Mouse (Mus musculus) midbrain, postnatal 0 days (tissue): ENCODE measurements around the gene C77080. TPM values are rescaled to one million over a fixed set of nuclear protein-coding genes. Genes with fewer than 3 reads are reported as not detected.
A peak's percentile ranks its signal among the peaks of the same experiment; 100 is the strongest.

ENCODE experiments used
- ATAC-seq: fragments of 200-750 bp; cut with Nextera tagmentation; 2 replicates; pipeline ENCODE4 v1.8.0; 2017; ENCODE audit warnings: moderate number of reproducible peaks, mild to moderate bottlenecking, moderate TSS enrichment, moderate library complexity; ENCODE audit not compliant: low FRiP score
- DNase-seq: peaks from one replicate; pipeline ENCODE4 v3.0.0-alpha.2; 2015; ENCODE audit warnings: low spot score
- H3K27ac ChIP-seq: fragments of 300-500 bp; sonication (generic); 2 replicates; pipeline ENCODE4 v1.5.1; 2014; ENCODE audit warnings: low read depth, mild to moderate bottlenecking, low read length, mixed read lengths
- H3K27me3 ChIP-seq: fragments of 300-500 bp; sonication (generic); 2 replicates; pipeline ENCODE4 v1.6.1; 2014; ENCODE audit warnings: low read length, control low read depth, mixed read lengths; ENCODE audit not compliant: insufficient read depth
- H3K36me3 ChIP-seq: fragments of 300-500 bp; sonication (generic); 2 replicates; pipeline ENCODE4 v1.6.1; 2014; ENCODE audit warnings: low read length, control low read depth, mixed read lengths; ENCODE audit not compliant: insufficient read depth
- H3K4me1 ChIP-seq: fragments of 300-500 bp; sonication (generic); 2 replicates; pipeline ENCODE4 v1.6.1; 2014; ENCODE audit warnings: mild to moderate bottlenecking, control low read depth, antibody characterized with exemption, low read length, mixed read lengths; ENCODE audit not compliant: insufficient read depth
- H3K4me2 ChIP-seq: fragments of 300-500 bp; sonication (generic); 2 replicates; pipeline ENCODE4 v1.6.1; 2014; ENCODE audit warnings: low read depth, mild to moderate bottlenecking, low read length, mixed read lengths; ENCODE audit not compliant: poor library complexity, severe bottlenecking
- H3K4me3 ChIP-seq: fragments of 300-500 bp; sonication (generic); 2 replicates; pipeline ENCODE4 v1.5.1; 2014; ENCODE audit warnings: low read depth, mild to moderate bottlenecking, low read length, moderate library complexity
- H3K9ac ChIP-seq: fragments of 300-500 bp; sonication (generic); replicated peaks from 2 replicates; pipeline ENCODE4 v1.6.1; 2014; ENCODE audit warnings: mild to moderate bottlenecking, low read length, moderate library complexity, mixed read lengths; ENCODE audit not compliant: poor library complexity, severe bottlenecking
- H3K9me3 ChIP-seq: fragments of 300-500 bp; sonication (generic); 2 replicates; pipeline ENCODE4 v1.6.1; 2016; ENCODE audit warnings: low read length, control low read depth
- CTCF ChIP-seq: IDR thresholded peaks from 2 replicates; pipeline ENCODE4 v1.5.1; 2016; ENCODE audit warnings: antibody characterized with exemption, mild to moderate bottlenecking
- WGBS: fragments of 180-500 bp; shearing (Covaris S2); extraction: QIAGEN DNeasy Blood & Tissue Kit; methylation state at CpG from one replicate; pipeline ENCODE4 v1.1.7; 2014; 5-methylcytosine and 5-hydroxymethylcytosine counted together
- polyA plus RNA-seq: library from polyadenylated mRNA; unstranded; fragments of >200 nt; fragmentation: Nextera tagmentation; extraction: Ambion mirVana; gene quantifications from 2 replicates; pipeline ENCODE4 v1.2.1, GENCODE M21; 2015
- total RNA-seq: library from RNA; depleted of rRNA; stranded (reverse); fragments of >200 nt; gene quantifications from 2 replicates; pipeline ENCODE4 v1.2.3, GENCODE M21; 2014

The C77080 gene
- total and polyA plus RNA-seq, 2 experiments from 2014 or later = 5.2 to 25.6 TPM

DNA sequence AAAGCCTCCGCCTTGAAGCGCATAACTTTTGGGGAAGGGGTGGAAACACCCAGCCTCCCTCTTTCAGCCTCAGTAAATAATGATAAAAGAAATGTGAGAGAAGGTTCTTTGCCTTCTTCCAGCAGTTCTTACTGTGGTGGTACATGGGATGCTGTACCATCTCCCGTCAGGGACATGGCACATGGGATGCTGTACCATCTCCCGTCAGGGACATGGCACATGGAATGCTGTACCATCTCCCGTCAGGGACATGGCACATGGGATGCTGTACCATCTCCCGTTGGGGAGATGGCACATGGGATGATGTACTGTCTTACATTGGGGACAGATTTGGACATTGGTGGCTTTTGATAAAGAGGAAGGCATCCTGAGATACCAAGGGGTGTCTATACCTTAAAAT is 63.7 kb downstream of the C77080 start:
- H3K36me3 ChIP-seq = peaks cover 39% of the 10 kb centered on the region
- 97% methylated on average over 6 of the region's 6 CpGs for WGBS

DNA sequence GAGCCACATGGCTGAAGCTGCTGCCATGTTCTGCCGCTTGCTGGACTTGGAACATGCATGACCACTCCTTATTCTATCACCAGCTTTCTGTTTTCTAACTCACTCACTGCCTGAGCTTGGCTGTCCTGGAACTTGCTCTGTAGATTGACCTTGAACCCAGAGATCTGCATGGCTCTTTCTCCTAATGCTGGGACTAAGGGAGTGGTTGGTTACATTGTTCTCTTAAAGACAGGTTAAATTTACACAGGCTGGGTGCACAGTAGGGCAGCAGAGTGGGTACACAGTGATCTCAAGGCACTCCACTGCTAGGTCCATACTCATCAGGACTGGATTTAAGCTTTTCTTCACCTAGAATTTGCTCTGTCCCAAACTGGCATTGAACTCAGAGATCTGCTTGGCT is 66.9 kb downstream of the C77080 start:
- H3K9me3 ChIP-seq = no peaks in the 10 kb centered on the region
- no peak overlapping the region for H3K4me2 ChIP-seq
- H3K27ac ChIP-seq = no peak overlapping the region
- TF ChIP-seq CTCF = no peak
- no peak for DNase-seq
- no peak for ATAC-seq
- 96% methylated on average over 1 of the region's 1 CpGs for WGBS
- H3K9ac ChIP-seq = no peak overlapping the region
- peaks cover 8% of the 10 kb centered on the region; the same call in 1 of the 2 replicates for H3K4me1 ChIP-seq
- H3K36me3 ChIP-seq = peaks cover 21% of the 10 kb centered on the region
- no peaks in the 10 kb centered on the region for H3K27me3 ChIP-seq
- H3K4me3 ChIP-seq = no peak overlapping the region

More for the DNA sequence above, 63.7 kb downstream of the C77080 start:
- no peak for TF ChIP-seq CTCF
- H3K27me3 ChIP-seq = no peaks in the 10 kb centered on the region
- DNase-seq (no peak), ATAC-seq (no peak)
- H3K9ac ChIP-seq = no peak overlapping the region
- no peak overlapping the region for H3K4me3 ChIP-seq
- no peak overlapping the region for H3K27ac ChIP-seq
- no peak overlapping the region for H3K4me2 ChIP-seq
- no peaks in the 10 kb centered on the region for H3K4me1 ChIP-seq
- H3K9me3 ChIP-seq = no peaks in the 10 kb centered on the region

DNA sequence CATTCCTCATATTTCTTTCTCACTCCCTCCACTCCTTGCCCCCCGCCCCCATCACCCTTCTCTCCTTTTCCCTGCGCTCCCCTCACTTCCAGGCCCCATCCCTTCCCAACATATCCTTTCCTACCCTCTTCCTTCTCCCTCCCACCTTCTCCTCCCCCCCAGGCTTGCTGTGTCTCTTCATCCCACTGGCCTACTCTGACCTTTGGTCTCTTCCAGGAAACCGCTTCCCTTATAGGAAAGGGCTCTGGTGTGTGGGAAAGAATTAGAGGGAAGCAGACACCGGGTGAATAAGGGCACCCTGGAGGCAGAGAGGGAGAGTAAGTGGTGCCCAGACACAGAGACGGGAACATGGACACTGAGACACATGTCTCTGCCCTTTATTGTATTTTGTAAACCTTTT is 69.5 kb downstream of the C77080 start:
- peaks cover 8% of the 10 kb centered on the region; the same call in 1 of the 2 replicates for H3K4me1 ChIP-seq
- H3K4me2 ChIP-seq = no peak overlapping the region
- no peak for DNase-seq
- ATAC-seq = no peak
- H3K27ac ChIP-seq = no peak overlapping the region
- no peaks in the 10 kb centered on the region for H3K27me3 ChIP-seq
- H3K36me3 ChIP-seq = peaks cover 6% of the 10 kb centered on the region
- TF ChIP-seq CTCF = no peak
- no peaks in the 10 kb centered on the region for H3K9me3 ChIP-seq
- no peak overlapping the region for H3K9ac ChIP-seq
- WGBS = 77% methylated on average over 5 of the region's 5 CpGs
- no peak overlapping the region for H3K4me3 ChIP-seq

DNA sequence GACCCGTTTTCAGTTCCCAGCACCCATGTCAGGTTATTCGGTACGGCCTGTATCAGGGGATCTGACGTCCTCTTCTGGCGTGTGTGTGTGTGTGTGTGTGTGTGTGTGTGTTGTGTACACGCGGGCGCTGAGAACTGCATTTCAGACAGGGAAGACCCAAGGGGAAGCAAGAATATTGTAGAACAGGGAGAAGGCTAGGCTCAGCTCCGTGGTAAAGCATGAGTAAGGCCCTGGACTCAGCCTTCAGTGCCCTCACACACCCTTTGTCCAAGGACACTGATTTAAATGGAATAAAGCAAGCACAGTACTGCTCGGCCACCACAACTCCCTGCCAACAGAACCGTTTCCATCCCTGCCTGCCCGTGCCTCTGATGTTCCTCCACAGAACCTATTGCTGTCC is 70.7 kb downstream of the C77080 start:
- DNase-seq (peak; percentile 27), ATAC-seq (no peak)
- WGBS = 5% methylated on average over 12 of the region's 12 CpGs

DNA sequence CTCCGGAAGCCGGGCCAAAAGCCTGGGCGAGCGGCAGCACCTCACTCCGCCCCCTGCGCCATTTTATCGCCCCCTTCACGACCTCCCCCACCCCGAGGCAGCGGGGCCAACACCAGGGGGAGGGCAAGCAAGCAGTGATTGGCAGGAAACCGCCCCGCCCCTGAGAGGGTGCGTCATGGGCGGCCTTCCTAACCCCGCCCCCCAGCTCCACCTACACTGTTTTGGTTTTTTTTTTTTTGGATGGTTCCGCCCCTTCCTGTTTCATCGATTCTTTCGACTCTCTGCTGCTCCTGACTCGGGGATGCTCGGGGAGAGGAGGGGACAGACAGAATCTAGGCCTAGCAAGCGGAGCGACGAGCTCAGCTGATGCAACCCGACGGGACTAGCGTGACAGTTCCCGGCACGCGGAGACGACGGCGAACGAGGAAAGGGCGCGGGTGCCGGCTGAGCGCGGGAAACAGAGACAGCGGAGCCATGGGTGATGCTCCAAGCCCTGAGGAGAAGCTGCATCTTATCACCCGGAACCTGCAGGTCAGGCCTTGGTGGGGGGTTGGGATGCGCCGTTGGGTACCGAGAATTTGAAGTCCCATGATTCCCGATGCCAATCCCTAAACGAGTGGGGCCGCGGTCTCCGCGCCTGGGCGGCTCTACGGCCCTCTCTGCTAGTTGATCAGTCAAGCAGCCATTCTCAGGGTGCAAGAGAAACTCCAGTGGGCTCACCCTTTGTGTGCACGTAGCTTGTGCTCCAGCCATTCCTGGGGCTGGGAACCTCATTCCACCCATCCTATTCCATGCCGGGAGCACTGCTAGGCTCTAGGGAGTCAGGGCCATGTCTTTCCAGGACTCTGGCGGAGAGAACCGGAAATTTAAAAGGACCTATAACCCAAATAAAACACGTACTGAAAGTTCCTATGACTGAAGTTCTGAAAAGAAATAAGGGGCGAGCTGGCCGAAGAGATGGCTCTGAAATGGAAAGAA is 71.4 kb downstream of the C77080 start, which contains the start of the genes S100pbp and Yars:
TSS of gene S100pbp (minus strand) at position 186 of the 978 bp plus-strand sequence.
TSS of gene Yars (plus strand) at position 219 of the 978 bp plus-strand sequence.
- peak; percentile 99 for DNase-seq
- under 1% methylated on average over 55 of the region's 58 CpGs for WGBS

More for the DNA sequence above, 70.7 kb downstream of the C77080 start:
- H3K4me2 ChIP-seq = peak overlapping the region; percentile 81
- no peaks in the 10 kb centered on the region for H3K9me3 ChIP-seq
- peaks cover 8% of the 10 kb centered on the region; the same call in 1 of the 2 replicates for H3K4me1 ChIP-seq
- no peaks in the 10 kb centered on the region for H3K36me3 ChIP-seq
- H3K27me3 ChIP-seq = no peaks in the 10 kb centered on the region
- TF ChIP-seq CTCF = no peak
- H3K4me3 ChIP-seq = peak overlapping the region; percentile 88
- H3K9ac ChIP-seq = peak overlapping the region; percentile 81
- peak overlapping the region; percentile 90 for H3K27ac ChIP-seq

More for the DNA sequence above, 71.4 kb downstream of the C77080 start, which contains the start of the genes S100pbp and Yars:
- no peaks in the 10 kb centered on the region for H3K36me3 ChIP-seq
- peak within 1 kb of the TSS; percentile 90 for H3K27ac ChIP-seq
- peak; percentile 92 for ATAC-seq
- peak within 1 kb of the TSS; percentile 91 for H3K9ac ChIP-seq
- H3K4me1 ChIP-seq = peaks cover 8% of the 10 kb centered on the region; the same call in 1 of the 2 replicates
- peak; percentile 50 for TF ChIP-seq CTCF
- peak within 1 kb of the TSS; percentile 81 for H3K4me2 ChIP-seq
- H3K27me3 ChIP-seq = no peaks in the 10 kb centered on the region
- H3K9me3 ChIP-seq = no peaks in the 10 kb centered on the region
- H3K4me3 ChIP-seq = peak within 1 kb of the TSS; percentile 88
